Mouse (Mus musculus) 416B (cell line): ENCODE results near the gene 1810030O07Rik.
"Not testable (repeated sequence)": the region's sequence is repeated elsewhere in the genome, so short reads cannot be mapped to it uniquely, and the experiment has no call there.

ENCODE experiments used
- DNase-seq: peaks from one replicate; pipeline ENCODE4 v3.0.0; 2011; ENCODE audit warnings: low read depth

1810030O07Rik gene

DNA sequence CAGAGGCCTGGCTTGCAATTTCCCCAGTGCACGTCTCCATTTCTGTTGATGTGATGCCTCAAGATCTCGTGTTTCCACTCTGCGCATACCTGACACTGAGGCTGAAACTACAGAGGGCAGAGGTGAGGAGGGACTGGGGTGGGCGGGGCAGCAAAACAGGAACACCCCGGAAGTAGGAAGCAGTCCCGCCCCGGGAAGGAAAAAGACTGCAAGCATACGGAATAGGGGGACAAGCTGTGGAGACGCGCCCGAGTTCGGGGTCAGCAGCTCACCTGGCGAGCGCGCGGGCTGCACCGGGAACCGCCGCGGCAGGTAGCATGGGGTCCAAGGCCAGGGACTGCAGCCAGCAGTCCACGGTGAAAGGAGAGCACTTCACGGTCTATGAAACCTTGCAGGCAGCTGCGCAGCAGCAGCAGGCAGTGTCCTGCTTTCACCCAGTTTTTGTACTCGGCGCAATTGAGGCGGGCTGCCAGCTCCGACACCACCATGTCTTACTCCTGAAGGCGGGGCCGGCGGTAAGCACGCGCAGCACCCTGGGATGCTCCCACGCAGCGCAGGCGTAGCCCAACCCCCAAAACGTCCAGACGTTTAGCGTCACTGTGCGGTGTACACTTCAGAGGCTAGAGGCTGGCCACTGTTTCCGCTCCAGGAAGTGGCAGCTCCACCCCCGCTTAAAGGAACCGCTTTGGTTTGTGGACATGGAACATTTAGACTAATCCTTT, at the start of gene 1810030O07Rik:
1810030O07Rik (minus strand) TSS at position 615 of the 722 bp plus-strand sequence.
- peak; percentile 91 for DNase-seq

DNA sequence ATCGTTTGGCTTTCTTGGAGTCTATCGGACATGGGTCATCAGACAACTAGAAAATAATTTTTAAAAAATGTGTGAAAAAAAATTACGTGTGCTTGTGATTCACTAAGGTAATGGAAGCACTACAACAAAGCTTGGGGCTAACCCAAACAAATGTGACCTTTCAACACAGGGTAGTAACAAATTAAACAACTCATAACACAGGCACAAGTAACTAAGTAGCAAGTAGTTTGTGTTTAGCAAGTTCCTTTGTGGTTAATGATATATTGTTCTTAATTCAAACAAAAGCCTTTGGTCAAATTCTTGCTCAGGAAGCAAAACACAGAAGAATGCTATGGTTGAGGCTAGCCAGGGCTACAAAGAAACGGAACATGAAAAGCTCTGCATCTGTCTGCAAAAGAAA, 42.6 kb upstream of the 1810030O07Rik start:
- DNase-seq, result no peak

DNA sequence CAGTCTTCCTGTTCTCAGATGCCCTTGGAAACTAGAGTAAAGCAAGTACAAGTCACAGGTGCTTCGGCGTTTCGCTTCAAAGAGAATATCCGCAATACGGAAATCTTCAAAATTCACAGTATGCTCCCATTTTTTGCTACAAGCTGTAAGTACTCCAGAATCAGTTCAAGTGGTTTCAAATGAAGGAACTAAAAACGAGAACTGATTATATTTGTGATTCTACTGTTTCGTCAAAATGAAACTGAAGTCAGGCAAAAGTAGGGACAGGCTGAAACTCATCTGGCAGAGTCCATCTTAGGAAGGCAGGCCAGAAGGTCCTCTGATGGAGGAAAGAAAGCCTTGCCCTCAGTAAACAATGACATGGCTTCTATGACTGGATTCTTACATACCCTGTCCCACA, 40.3 kb upstream of the 1810030O07Rik start:
- DNase-seq, result no peak

DNA sequence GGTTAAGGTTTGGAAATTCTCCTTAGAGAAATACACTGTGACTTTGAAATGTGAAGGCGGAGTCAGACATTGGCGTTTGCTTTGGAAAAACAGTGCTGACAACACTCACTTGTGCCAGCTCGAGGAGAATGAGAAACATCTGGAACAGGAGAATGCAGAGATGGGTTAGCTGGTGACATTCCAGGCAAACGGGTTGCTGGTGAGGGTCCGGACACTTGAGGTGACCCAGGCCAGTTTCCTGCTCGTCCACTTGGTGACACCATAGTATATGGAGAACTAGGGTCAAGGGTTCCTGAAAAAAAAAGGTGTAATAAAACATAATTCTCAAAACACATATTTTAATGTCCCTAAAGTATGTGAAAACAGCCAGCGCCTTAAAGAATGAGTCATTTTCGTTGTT, 13.4 kb upstream of the 1810030O07Rik start:
- DNase-seq, result no peak

DNA sequence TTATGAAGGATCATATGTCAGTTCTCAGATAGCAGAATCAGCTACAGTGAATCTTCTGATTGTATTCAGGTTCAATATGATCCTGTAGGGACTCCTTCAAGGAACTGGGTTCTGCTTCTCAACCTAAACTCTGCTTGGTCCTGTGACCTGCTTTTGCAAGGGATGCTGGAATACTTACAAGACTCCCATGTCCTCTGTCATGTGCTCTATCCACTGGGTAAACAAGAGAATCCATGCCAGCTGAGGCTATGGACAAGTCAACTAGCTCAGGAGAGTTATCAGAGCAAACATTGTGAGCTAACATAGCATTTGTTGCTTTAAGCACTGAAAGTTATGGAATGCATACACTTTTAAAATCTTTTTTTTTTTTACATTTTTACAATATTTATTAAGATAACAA, 12.6 kb upstream of the 1810030O07Rik start:
- no peak for DNase-seq

DNA sequence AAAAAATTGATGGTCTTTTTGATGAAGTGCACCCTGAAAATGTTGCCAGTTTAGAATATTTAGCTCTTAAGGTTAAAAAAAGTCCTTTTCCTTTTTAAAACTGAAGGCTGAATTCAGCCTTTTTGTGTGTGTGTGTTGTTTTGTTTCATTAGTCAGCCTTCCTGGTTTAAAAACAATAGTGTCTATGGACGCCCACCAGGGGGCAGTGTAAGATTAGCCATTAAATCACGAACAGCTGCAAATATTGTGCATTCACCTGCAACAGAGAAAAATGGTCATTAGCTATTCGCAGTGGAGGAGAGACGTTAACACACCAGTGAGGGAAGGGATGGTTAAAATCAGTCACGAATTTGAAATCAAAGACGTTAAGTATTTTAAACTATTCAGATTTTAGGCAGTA, 3.9 kb upstream of the 1810030O07Rik start:
- DNase-seq, result peak; percentile 72

DNA sequence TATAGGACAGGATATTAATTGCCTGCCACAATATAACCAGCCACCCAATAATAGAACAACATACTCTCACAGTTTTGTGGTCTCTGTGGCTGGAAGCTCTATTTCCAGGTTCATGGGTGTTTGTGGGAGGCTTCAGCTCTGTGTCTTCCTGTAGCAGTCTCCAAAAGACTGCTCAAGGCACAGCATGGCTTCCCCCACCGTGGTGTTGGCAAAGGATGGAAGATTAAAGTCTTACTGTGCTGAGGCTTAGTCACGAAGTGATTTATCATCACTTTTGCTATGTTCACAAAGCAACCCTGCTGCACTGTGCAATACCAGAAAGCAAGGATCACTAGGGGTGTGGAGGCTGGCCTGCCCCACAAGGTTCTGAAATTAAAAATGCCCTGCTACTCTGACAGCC, 19.6 kb downstream of the 1810030O07Rik start:
- DNase-seq, result no peak

DNA sequence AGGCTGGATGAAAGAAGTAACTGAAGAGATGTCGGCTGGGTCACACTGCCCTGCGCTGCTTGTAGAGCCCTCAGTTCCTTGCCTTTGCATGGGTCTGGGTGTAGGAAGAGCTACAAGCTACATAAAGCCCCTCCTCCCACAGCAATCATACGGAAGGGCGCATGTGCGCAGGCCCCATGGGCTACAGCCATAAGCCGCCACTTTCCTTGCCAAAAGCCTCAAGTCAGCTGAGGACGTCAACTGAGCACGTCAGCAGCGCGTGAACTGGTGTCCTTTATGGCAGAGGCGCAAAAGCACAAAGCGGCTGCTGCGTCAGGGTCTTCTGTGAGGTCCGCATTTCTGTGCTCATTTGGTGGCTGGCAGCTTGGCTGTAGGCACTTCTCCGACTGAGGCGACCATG, 21.6 kb downstream of the 1810030O07Rik start:
- DNase-seq, result no peak

DNA sequence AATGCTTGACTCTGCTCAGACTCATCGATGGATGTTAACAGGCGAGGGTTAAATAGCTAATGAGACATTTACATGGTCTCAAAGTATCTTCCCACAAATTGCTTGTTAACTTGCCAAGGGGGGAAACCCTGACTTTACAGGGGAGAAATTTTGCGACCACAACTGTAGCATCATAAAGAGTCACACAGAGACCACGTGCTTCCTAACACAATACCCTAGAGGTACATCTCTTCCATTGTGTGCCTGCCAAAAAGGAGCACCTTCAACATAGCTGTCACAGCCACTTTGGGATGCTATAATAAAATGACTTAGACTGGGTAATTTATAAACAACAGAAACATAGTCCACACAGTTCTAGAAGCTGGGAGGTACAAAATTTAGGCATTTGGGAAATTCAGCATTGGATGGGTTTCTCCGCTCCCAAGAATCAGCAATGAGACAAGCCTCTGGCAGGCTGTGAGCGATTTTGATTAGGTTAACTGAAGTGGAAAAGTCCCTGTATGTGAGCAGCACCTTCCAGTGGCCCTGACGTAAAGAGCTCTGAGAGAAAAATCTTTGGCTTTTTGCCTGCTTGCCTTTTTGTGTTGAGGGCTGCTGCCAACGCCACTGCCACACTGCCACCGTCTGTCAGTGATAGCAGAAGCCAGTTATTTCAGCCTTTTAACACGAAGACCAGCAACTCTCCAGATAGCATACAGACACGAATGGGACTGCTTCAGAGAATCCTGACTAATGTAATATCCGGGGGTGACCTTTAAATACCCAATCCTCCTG, 27.8 kb downstream of the 1810030O07Rik start:
- DNase-seq, result no peak

DNA sequence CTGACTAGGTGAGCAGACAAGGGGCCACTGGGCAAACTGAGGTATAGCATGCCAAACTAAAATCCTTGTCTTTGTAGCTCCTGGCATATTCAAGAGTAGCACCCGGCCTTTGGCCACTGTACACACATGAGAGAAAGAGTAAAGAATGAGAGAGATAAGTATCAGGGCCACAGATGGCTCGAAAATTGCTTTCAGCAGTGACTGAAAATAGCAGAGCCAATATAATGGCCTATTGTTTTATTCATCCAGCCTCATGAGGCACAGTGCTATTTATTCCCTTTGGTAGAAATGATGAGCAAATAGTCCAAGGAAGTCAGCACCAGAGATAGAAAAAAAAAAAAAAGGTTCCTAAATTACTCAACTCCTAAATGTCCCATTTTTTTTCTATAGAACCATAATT, 28.5 kb downstream of the 1810030O07Rik start:
- DNase-seq, result no peak

DNA sequence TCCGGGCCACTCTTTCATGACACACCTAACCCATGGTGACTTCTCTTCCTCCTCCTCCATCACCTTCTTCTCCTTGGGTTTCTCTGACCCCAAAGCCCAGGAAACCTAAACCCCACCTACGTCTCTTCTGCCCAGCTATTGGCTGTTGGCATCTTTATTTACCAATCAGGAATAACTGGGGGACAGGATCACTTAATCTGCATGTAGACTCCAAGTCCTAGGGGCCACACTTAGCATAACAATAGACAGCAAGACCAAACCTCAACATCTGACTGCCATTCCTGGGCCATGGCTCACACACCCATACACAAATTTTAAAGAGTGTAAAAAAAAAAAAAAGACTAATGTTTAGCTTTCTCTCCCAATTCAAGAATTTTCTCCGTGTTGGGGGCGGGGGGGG, 48.3 kb downstream of the 1810030O07Rik start:
- DNase-seq, result no peak

DNA sequence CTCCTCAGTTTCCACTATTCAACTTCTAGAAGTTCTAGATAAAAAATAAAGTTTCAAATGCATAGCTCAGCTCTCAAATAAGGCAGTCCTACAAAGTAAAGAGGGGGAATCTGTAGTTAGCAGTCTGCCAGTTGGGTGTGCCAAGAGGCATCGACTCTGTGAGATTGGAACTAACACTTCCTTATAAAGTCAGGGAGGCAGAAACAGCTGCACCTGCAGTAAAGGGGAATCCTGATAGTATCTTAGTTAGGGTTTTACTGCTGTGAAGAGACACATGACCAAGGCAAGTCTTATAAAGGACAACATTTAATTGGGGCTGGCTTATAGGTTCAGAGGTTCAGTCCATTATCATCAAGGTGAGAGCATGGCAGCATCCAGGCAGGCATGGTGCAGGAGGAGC, 61.1 kb downstream of the 1810030O07Rik start:
- DNase-seq, result not testable (repeated sequence)

DNA sequence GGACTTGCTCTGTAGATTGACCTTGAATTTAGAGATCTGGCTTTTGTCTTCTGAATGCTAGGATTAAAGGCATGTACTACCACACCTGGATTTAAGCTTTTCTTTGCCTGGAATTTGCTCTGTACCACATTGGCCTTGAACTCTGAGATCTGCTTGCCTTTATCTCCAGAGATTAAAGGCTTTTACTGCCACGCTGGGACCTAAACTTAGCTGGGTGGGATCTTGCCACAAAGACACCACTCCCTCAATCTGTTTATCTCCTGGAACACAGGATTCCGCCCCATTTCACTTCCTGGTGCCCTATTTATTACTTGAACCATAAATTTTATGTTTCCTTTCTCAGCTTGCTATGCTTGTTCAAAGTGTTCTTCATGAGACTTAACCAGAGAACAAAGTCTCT, 62.3 kb downstream of the 1810030O07Rik start:
- no peak for DNase-seq

DNA sequence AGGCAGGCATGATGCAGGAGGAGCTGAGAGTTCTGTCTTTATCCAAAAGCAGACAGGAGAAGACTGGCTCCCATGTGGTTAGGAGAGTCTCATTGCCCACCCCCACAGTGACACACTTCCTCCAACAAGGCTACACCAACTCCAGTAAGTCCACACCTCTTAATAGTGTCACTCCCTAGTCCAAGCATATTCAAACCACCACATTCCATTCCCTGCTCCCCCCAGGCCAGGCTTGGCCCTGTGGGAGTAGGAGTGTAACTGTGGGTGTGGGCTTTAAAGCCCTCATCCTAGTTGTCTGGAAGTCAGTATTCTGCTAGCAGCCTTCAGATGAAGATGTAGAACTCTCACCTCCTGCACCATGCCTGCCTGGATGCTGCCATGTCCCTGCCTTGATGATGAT, 62.9 kb downstream of the 1810030O07Rik start:
- not testable (repeated sequence) for DNase-seq
